Comparison of ENCODE assay signal across 29 mouse cellular contexts in genomic region chr13:56288601-56289000, GRCm38 (mm10). TPM values are rescaled to one million over a fixed set of nuclear protein-coding genes. Genes with fewer than 3 reads are reported as not detected.
DNase-seq lines count a peak whose midpoint lies in the region; ATAC-seq and TF ChIP-seq lines count a peak whose summit lies in the region.
"Had no signal": no experiment of that assay in that cellular context is flagged by ENCODE, and none has a peak within 500 bp of the region (broad histone marks: within the 10 kb centered on the region; RNA-seq: fewer than 3 reads in every experiment).

No protein-coding gene starts in this region.

- peaks cover 58% of the 10 kb centered on the region for H3K27me3 ChIP-seq in embryonic facial prominence, embryonic 10.5 days (replicated peaks; ENCODE audit: low read depth, poor library complexity, severe bottlenecking)
- H3K27me3 ChIP-seq in limb, embryonic 10.5 days (ENCODE audit: low read depth, poor library complexity, severe bottlenecking): peaks cover 30% of the 10 kb centered on the region
- H3K27me3 ChIP-seq in limb, embryonic 14.5 days (ENCODE audit: control insufficient read depth, insufficient read depth, low read length): no peaks in the 10 kb centered on the region

- 42% methylated on average over 4 of the region's 4 CpGs for WGBS in embryonic facial prominence, embryonic 10.5 days
- 41% methylated on average over 4 of the region's 4 CpGs for WGBS in limb, embryonic 10.5 days
- 22% methylated on average over 4 of the region's 4 CpGs for WGBS in limb, embryonic 14.5 days

- peak; percentile 32 for DNase-seq in embryo, embryonic 11 days
- DNase-seq in embryo, embryonic 9.5 days (ENCODE audit: extremely low spot score): no peak
- no peak for DNase-seq in embryonic facial prominence, embryonic 10.5 days (ENCODE audit: low spot score)
- DNase-seq in limb, embryonic 10.5 days (ENCODE audit: low spot score): no peak
- no peak for DNase-seq in limb, embryonic 14.5 days (ENCODE audit: low spot score)
- no peak for DNase-seq in lung, adult 18-20 months
- no peak for DNase-seq in frontal cortex, postnatal 10 days (ENCODE audit: low spot score in 2 of 2)
- DNase-seq in layer of hippocampus, adult 18-20 months (ENCODE audit: low spot score in 2 of 2): no peak
- DNase-seq: adrenal gland, postnatal 25 days; B cell, adult 2 months; cerebellum, adult 18-20 months; cerebellum, adult 9-11 months; cerebellum, postnatal 36 days; gastrocnemius, postnatal 14 days; heart, adult 2 months; heart, postnatal 14 days had no signal

- H3K9me3 ChIP-seq in embryonic facial prominence, embryonic 10.5 days: 0 out of 2 replicates have a peak, but pooled peaks cover 3% of the 10 kb centered on the region
- H3K9me3 ChIP-seq in limb, embryonic 10.5 days (replicated peaks): no peaks in the 10 kb centered on the region
- H3K9me3 ChIP-seq in limb, embryonic 14.5 days (ENCODE audit: control insufficient read depth, low read length): no peaks in the 10 kb centered on the region
- H3K9me3 ChIP-seq: heart, embryonic 15.5 days had no signal

- H3K9ac ChIP-seq in limb, embryonic 14.5 days (ENCODE audit: low read depth, low read length, severe bottlenecking): no peak overlapping the region
- H3K9ac ChIP-seq: heart, embryonic 15.5 days had no signal

- H3K4me3 ChIP-seq in embryonic facial prominence, embryonic 10.5 days: 0 out of 2 replicates have a peak overlapping the region, but pooled peaks have one; percentile 8
- H3K4me3 ChIP-seq in limb, embryonic 10.5 days: peak overlapping the region; percentile 25; the same call in 1 of the 2 replicates
- H3K4me3 ChIP-seq in limb, embryonic 14.5 days (replicated peaks; ENCODE audit: low read length): no peak overlapping the region
- H3K4me3 ChIP-seq: erythroblast, embryonic 14.5 days; forebrain, embryonic 10.5 days; heart, adult 2 months; heart, embryonic 15.5 days had no signal

- H3K4me1 ChIP-seq in embryonic facial prominence, embryonic 10.5 days: peaks cover 22% of the 10 kb centered on the region
- peaks cover 43% of the 10 kb centered on the region for H3K4me1 ChIP-seq in limb, embryonic 10.5 days
- H3K4me1 ChIP-seq in limb, embryonic 14.5 days (ENCODE audit: control insufficient read depth, insufficient read depth, low read length): peaks cover 21% of the 10 kb centered on the region
- H3K4me1 ChIP-seq: heart, embryonic 15.5 days had no signal

- 0 out of 2 replicates have a peak overlapping the region, but pooled peaks have one; percentile 31 for H3K4me2 ChIP-seq in limb, embryonic 14.5 days (replicated peaks; ENCODE audit: low read depth, low read length, severe bottlenecking)
- H3K4me2 ChIP-seq: heart, embryonic 11.5 days; heart, embryonic 15.5 days had no signal

- no peak for ATAC-seq in limb, embryonic 14.5 days (ENCODE audit: low FRiP score, low read depth)
- ATAC-seq: CD4-positive, CD25-positive, alpha-beta regulatory T cell, adult 4 months; forebrain, embryonic 16.5 days; hindbrain, embryonic 16.5 days had no signal

- peak overlapping the region; percentile 42; the same call in 1 of the 2 replicates for H3K27ac ChIP-seq in embryonic facial prominence, embryonic 10.5 days (replicated peaks)
- peak overlapping the region; percentile 86 for H3K27ac ChIP-seq in limb, embryonic 10.5 days
- H3K27ac ChIP-seq in limb, embryonic 14.5 days (replicated peaks; ENCODE audit: low read depth, low read length): peak overlapping the region; percentile 56
- H3K27ac ChIP-seq: forebrain, embryonic 10.5 days; heart, adult 2 months; heart, embryonic 15.5 days had no signal

- TF ChIP-seq POLR2A in limb, embryonic 14.5 days (IDR thresholded peaks at IDR 0.05; ENCODE audit: borderline replicate concordance, extremely low read depth, insufficient read depth, insufficient read length): no peak

- H3K36me3 ChIP-seq in embryonic facial prominence, embryonic 10.5 days (replicated peaks): no peaks in the 10 kb centered on the region
- H3K36me3 ChIP-seq in limb, embryonic 10.5 days: peaks cover 15% of the 10 kb centered on the region; the same call in 1 of the 2 replicates
- H3K36me3 ChIP-seq in limb, embryonic 14.5 days (ENCODE audit: control insufficient read depth, insufficient read depth, low read length): peaks cover 34% of the 10 kb centered on the region
- H3K36me3 ChIP-seq: forebrain, embryonic 10.5 days; G1E; heart, embryonic 15.5 days had no signal

RNA-seq across cellular contexts. Expression of gene Cxcl14, which starts 7.8 kb away (rescaled TPM):
- polyA plus RNA-seq in embryonic facial prominence, embryonic 10.5 days (2016; fragmentation: Nextera tagmentation; extraction: Ambion mirVana): 23.8 and 40.2 TPM in 2 replicates
- polyA plus RNA-seq in limb, embryonic 10.5 days (2016; fragmentation: Nextera tagmentation; extraction: Ambion mirVana): 29.8 and 112 TPM in 2 replicates
- 421 and 443 TPM in 2 replicates for polyA plus RNA-seq in limb, embryonic 14.5 days (2012; rRNA removed)
- 474 and 556 TPM in 2 replicates for polyA plus RNA-seq in limb, embryonic 14.5 days (2014; fragmentation: Nextera tagmentation; extraction: Ambion mirVana)
- total RNA-seq in layer of hippocampus, adult 18-20 months (2021): 100 to 1,000 TPM; 144 to 150 TPM
- total RNA-seq: G1E had no signal
- polyA plus RNA-seq: CD4-positive, CD25-positive, alpha-beta regulatory T cell, adult 4 months; erythroblast, embryonic 14.5 days; G1E had no signal

RNA-seq across cellular contexts. Expression of gene Neurog1, which starts 36.6 kb away (rescaled TPM):
- polyA plus RNA-seq in embryonic facial prominence, embryonic 10.5 days (2016; fragmentation: Nextera tagmentation; extraction: Ambion mirVana): 11.2 and 15.5 TPM in 2 replicates
- 0.11 TPM in 1 of 2 replicates, not detected in the other for polyA plus RNA-seq in limb, embryonic 10.5 days (2016; fragmentation: Nextera tagmentation; extraction: Ambion mirVana)
- 0.04 and 0.06 TPM in 2 replicates for polyA plus RNA-seq in limb, embryonic 14.5 days (2012; rRNA removed)
- not detected in 2 replicates for polyA plus RNA-seq in limb, embryonic 14.5 days (2014; fragmentation: Nextera tagmentation; extraction: Ambion mirVana)
- total RNA-seq in layer of hippocampus, adult 18-20 months (2021): under 1 TPM; 0.17 to 0.58 TPM
- total RNA-seq: adrenal gland, adult 18-20 months; adrenal gland, postnatal 25 days; gastrocnemius, adult 18-20 months; gastrocnemius, postnatal 14 days; heart, adult 2 months; heart, postnatal 14 days; hematopoietic stem cell, adult 5-6 weeks had no signal
- polyA plus RNA-seq: CD4-positive, CD25-positive, alpha-beta regulatory T cell, adult 4 months; erythroblast, embryonic 14.5 days; G1E; gonadal fat pad, adult 2 months; heart, adult 2 months; heart, embryonic 15.5 days; intestine, embryonic 14.5 days had no signal

Comparison
In these comparisons a context has a peak if more than half of its experiments do, and no peak if none do; other contexts are left out.
1. RNA of gene Neurog1, which starts 36.6 kb away (polyA plus RNA-seq): 11.2 to 15.5 TPM in embryonic facial prominence, embryonic 10.5 days; 0.04 to 0.06 TPM in limb, embryonic 14.5 days and 0.11 TPM in limb, embryonic 10.5 days; every median in the first group is over 10 times any median in the second.
2. Peak in every context shown above with its lines, with median percentiles within 50 percentile points of each other: H3K27ac ChIP-seq.